Mouse (Mus musculus): ENCODE data around the gene Cfap46. TPM values are rescaled to one million over a fixed set of nuclear protein-coding genes. Genes with fewer than 3 reads are reported as not detected.

Cfap46 gene
- total RNA-seq, 2 experiments from 2014 or later, result 1.9 to 5.3 TPM

Other genes with a start within 250 kb of the Cfap46 start
- 10 to 100 TPM in 1 of 2 experiments, 1 to 10 TPM in 1; 8.5 to 11.3 TPM for gene Nkx6-2, start 101.0 kb downstream of the Cfap46 start, total RNA-seq (2021)
- gene Adgra1, start 150.4 kb upstream of the Cfap46 start, total RNA-seq (2021), result 10 to 100 TPM; 57.5 to 67.0 TPM
- gene Kndc1, start 210.9 kb upstream of the Cfap46 start, total RNA-seq (2021), result 10 to 100 TPM; 70.1 to 70.2 TPM